Mouse (Mus musculus): Measurements from ENCODE around the gene Map3k15. TPM values are rescaled to one million over a fixed set of nuclear protein-coding genes. Genes with fewer than 3 reads are reported as not detected.

Map3k15 gene
- polyA plus RNA-seq, 1 experiment: 1.5 TPM

DNA sequence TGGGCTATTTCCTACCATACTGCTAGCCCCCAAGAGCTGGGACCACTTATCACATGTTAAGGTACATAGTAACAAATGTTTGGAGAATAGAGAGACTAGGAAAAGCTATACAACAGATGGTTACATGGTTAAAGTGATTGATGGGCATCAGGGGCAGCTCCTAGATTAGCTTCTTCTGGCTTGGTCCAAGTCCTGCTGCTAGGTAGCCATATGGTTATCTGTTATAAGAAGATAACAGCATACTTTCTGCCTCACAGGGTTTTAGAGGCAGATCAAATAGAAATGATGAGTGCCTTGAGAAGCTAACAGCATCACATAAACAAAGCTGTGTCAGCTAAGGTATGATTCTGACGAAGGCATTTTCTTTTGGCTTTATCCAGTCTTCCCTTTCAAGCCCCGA, 26.8 kb upstream of the Map3k15 start:
- Histone ChIP-seq H3K4me3 (ENCODE audit: control insufficient read depth, insufficient read depth, low read length) (no peak overlapping the region), H3K27ac (ENCODE audit: control insufficient read depth, insufficient read depth, low read length) (no peak overlapping the region), H3K4me1 (replicated peaks; ENCODE audit: control insufficient read depth, insufficient read depth, low read length) (no peaks in the 10 kb centered on the region), H3K36me3 (ENCODE audit: control insufficient read depth, insufficient read depth, low read length) (peaks cover 14% of the 10 kb centered on the region), H3K27me3 (ENCODE audit: control insufficient read depth, insufficient read depth, low read length) (no peaks in the 10 kb centered on the region)
- no peak for DNase-seq
- 98% methylated on average over 2 of the region's 2 CpGs for WGBS
- TF ChIP-seq POLR2A (IDR thresholded peaks at IDR 0.05; ENCODE audit: control insufficient read depth, extremely low read depth, insufficient read depth, low read length, poor library complexity): no peak
- TF ChIP-seq CTCF (IDR thresholded peaks at IDR 0.05; ENCODE audit: borderline replicate concordance, control insufficient read depth, extremely low read depth, insufficient read depth, low read length, poor library complexity): no peak

DNA sequence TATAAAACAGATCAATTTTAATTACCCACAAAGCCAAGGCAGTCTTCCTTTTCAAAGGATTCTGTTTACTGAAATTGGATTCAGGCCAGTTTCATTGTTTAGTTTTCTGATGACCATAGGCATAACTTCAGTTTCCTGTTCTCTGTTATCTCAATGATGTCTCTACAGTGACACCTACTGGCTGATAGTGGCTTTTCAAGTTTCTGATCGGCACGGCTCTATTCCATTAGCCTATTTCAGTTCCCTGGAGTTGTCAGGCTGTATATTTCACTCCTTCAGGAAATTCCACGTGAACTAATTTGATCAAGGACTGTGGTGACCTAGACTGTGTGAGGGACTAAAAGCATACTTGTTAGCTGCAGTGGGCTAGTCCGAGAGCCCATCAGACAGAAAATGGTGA, 25.0 kb upstream of the Map3k15 start:
- 34% methylated on average over 4 of the region's 4 CpGs for WGBS
- H3K4me1 ChIP-seq (replicated peaks; ENCODE audit: control insufficient read depth, insufficient read depth, low read length): no peaks in the 10 kb centered on the region
- H3K27ac ChIP-seq (ENCODE audit: control insufficient read depth, insufficient read depth, low read length): no peak overlapping the region
- peak; percentile 36 for DNase-seq
- H3K27me3 ChIP-seq (ENCODE audit: control insufficient read depth, insufficient read depth, low read length): no peaks in the 10 kb centered on the region
- peaks cover 25% of the 10 kb centered on the region for H3K36me3 ChIP-seq (ENCODE audit: control insufficient read depth, insufficient read depth, low read length)
- H3K4me3 ChIP-seq (ENCODE audit: control insufficient read depth, insufficient read depth, low read length): no peak overlapping the region
- TF ChIP-seq CTCF (IDR thresholded peaks at IDR 0.05; ENCODE audit: borderline replicate concordance, control insufficient read depth, extremely low read depth, insufficient read depth, low read length, poor library complexity) (no peak), POLR2A (IDR thresholded peaks at IDR 0.05; ENCODE audit: control insufficient read depth, extremely low read depth, insufficient read depth, low read length, poor library complexity) (no peak)

GRCm38 (mm10) chrX:159963925-159964324, 24.3 kb upstream of the Map3k15 start:
- no peak overlapping the region for H3K27ac ChIP-seq (ENCODE audit: control insufficient read depth, insufficient read depth, low read length)
- no peak for TF ChIP-seq CTCF (IDR thresholded peaks at IDR 0.05; ENCODE audit: borderline replicate concordance, control insufficient read depth, extremely low read depth, insufficient read depth, low read length, poor library complexity)
- TF ChIP-seq POLR2A (IDR thresholded peaks at IDR 0.05; ENCODE audit: control insufficient read depth, extremely low read depth, insufficient read depth, low read length, poor library complexity): no peak
- H3K4me3 ChIP-seq (ENCODE audit: control insufficient read depth, insufficient read depth, low read length): no peak overlapping the region
- H3K4me1 ChIP-seq (replicated peaks; ENCODE audit: control insufficient read depth, insufficient read depth, low read length): no peaks in the 10 kb centered on the region
- H3K27me3 ChIP-seq (ENCODE audit: control insufficient read depth, insufficient read depth, low read length): no peaks in the 10 kb centered on the region
- no peak for DNase-seq
- WGBS: 99% methylated on average over 9 of the region's 9 CpGs
- H3K36me3 ChIP-seq (ENCODE audit: control insufficient read depth, insufficient read depth, low read length): peaks cover 25% of the 10 kb centered on the region

DNA sequence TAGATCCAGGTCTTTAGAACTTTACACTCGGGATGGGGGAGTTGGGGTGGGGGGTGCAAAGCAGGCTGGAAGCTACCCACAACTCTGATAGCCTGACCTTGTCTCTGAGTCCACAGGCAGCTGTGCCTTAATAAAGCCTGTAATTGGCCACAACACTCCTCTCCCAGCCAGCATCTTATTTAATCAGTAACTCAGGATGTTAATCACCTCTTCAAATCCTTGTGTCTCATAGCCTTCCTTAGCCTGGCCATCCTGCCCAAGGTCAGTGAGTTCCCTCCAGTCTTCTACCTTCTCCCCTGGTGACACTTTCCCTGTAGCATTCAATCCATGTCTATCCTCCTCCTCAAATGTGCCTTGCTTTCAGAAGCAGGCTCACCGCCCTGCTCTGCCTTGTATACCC, 19.2 kb upstream of the Map3k15 start:
- H3K27ac ChIP-seq (ENCODE audit: control insufficient read depth, insufficient read depth, low read length): no peak overlapping the region
- no peaks in the 10 kb centered on the region for H3K4me1 ChIP-seq (replicated peaks; ENCODE audit: control insufficient read depth, insufficient read depth, low read length)
- H3K4me3 ChIP-seq (ENCODE audit: control insufficient read depth, insufficient read depth, low read length): no peak overlapping the region
- H3K27me3 ChIP-seq (ENCODE audit: control insufficient read depth, insufficient read depth, low read length): no peaks in the 10 kb centered on the region
- 96% methylated on average over 2 of the region's 2 CpGs for WGBS
- peaks cover 25% of the 10 kb centered on the region for H3K36me3 ChIP-seq (ENCODE audit: control insufficient read depth, insufficient read depth, low read length)
- TF ChIP-seq POLR2A (IDR thresholded peaks at IDR 0.05; ENCODE audit: control insufficient read depth, extremely low read depth, insufficient read depth, low read length, poor library complexity) (no peak), CTCF (IDR thresholded peaks at IDR 0.05; ENCODE audit: borderline replicate concordance, control insufficient read depth, extremely low read depth, insufficient read depth, low read length, poor library complexity) (no peak)
- no peak for DNase-seq

DNA sequence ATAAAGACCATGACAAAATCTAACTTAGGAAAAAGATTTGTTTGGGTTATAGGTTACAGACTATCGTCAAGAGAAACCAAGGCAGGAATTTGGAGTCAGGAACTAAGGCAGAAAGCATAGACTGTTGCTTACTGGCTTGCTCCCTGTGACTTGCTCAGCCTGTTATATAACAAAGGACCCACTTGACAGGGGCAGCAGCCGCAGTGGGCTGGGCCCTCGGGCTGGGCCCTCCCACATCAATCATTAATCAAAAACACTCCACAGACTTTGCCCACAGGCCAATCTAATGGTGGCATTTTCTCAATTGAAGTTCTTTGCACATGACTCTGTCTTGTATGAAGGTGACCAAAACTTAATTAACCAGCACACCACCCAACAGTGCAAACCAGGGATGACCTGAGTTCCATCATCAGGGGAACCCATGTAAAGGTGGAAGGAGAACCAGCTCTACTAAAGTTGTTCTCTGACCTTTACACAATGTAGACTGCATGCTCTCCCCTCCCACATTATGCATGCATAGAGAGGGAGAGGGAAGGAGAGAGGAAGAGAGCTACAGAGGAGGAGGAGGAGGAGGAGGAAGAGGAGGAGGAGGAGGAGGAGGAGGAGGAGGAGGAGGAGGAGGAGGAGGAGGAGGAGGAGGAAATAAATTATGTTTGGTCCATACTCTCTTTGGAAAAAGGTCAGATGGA, 17.0 kb upstream of the Map3k15 start:
- DNase-seq: no peak
- Histone ChIP-seq H3K4me3 (ENCODE audit: control insufficient read depth, insufficient read depth, low read length) (no peak overlapping the region), H3K36me3 (ENCODE audit: control insufficient read depth, insufficient read depth, low read length) (peaks cover 20% of the 10 kb centered on the region), H3K27ac (ENCODE audit: control insufficient read depth, insufficient read depth, low read length) (no peak overlapping the region), H3K27me3 (ENCODE audit: control insufficient read depth, insufficient read depth, low read length) (no peaks in the 10 kb centered on the region), H3K4me1 (replicated peaks; ENCODE audit: control insufficient read depth, insufficient read depth, low read length) (no peaks in the 10 kb centered on the region)
- TF ChIP-seq POLR2A (IDR thresholded peaks at IDR 0.05; ENCODE audit: control insufficient read depth, extremely low read depth, insufficient read depth, low read length, poor library complexity) (no peak), CTCF (IDR thresholded peaks at IDR 0.05; ENCODE audit: borderline replicate concordance, control insufficient read depth, extremely low read depth, insufficient read depth, low read length, poor library complexity) (no peak)
- 92% methylated on average over 3 of the region's 3 CpGs for WGBS

GRCm38 (mm10) chrX:159973730-159974129, 14.5 kb upstream of the Map3k15 start:
- H3K4me3 ChIP-seq (ENCODE audit: control insufficient read depth, insufficient read depth, low read length): no peak overlapping the region
- no peak for DNase-seq
- H3K4me1 ChIP-seq (replicated peaks; ENCODE audit: control insufficient read depth, insufficient read depth, low read length): no peaks in the 10 kb centered on the region
- H3K36me3 ChIP-seq (ENCODE audit: control insufficient read depth, insufficient read depth, low read length): peaks cover 8% of the 10 kb centered on the region; the same call in 1 of the 2 replicates
- WGBS: 57% methylated on average over 5 of the region's 5 CpGs
- TF ChIP-seq POLR2A (IDR thresholded peaks at IDR 0.05; ENCODE audit: control insufficient read depth, extremely low read depth, insufficient read depth, low read length, poor library complexity): no peak
- TF ChIP-seq CTCF (IDR thresholded peaks at IDR 0.05; ENCODE audit: borderline replicate concordance, control insufficient read depth, extremely low read depth, insufficient read depth, low read length, poor library complexity): no peak
- no peak overlapping the region for H3K27ac ChIP-seq (ENCODE audit: control insufficient read depth, insufficient read depth, low read length)
- no peaks in the 10 kb centered on the region for H3K27me3 ChIP-seq (ENCODE audit: control insufficient read depth, insufficient read depth, low read length)
